Mouse (Mus musculus): ENCODE measurements around the gene Nebl. TPM values are rescaled to one million over a fixed set of nuclear protein-coding genes. Genes with fewer than 3 reads are reported as not detected.

The Nebl gene
- 38.6 TPM for polyA plus RNA-seq (2017; shearing (Covaris generic))

GRCm38 (mm10) chr2:17730957-17731830, at the start of gene Nebl:
TSS of gene Nebl (minus strand) at chr2:17731464.

Data from effector memory CD4-positive, alpha-beta T cell, adult 7 months (primary cell).